Mouse (Mus musculus): ENCODE results near the gene Luzp1. TPM values are rescaled to one million over a fixed set of nuclear protein-coding genes. Genes with fewer than 3 reads are reported as not detected.
A peak's percentile ranks its signal among the peaks of the same experiment; 100 is the strongest.

Luzp1 gene
- total RNA-seq, 2 experiments from 2014 or later, result 10.8 to 16.0 TPM

DNA sequence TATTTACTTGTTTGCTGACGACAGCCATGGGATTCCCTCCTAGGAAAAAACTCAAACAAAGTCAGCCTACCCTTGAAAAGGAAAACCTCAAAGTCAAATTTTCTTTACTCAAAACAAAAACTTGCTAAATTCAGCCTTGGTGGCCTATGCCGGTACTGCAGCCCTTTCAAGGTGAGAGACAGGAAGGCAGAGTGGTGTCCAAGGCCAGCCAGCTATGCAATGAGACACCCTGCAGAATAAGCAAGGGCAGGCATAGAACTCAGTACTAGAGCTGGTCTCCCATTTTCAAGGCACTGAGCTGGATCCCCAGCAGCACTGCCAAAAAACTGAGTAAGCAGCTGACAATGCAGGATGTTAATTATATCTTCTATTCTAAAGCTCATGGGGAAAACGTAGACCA is 99.1 kb downstream of the Luzp1 start:
- intact Hi-C loops (cut with DNase I), result no loop called here
- no peak for DNase-seq
- TF ChIP-seq CTCF (IDR thresholded peaks at IDR 0.05), result peak; percentile 34
- H3K27ac ChIP-seq, result no peak overlapping the region
- no peak overlapping the region for H3K4me3 ChIP-seq

DNA sequence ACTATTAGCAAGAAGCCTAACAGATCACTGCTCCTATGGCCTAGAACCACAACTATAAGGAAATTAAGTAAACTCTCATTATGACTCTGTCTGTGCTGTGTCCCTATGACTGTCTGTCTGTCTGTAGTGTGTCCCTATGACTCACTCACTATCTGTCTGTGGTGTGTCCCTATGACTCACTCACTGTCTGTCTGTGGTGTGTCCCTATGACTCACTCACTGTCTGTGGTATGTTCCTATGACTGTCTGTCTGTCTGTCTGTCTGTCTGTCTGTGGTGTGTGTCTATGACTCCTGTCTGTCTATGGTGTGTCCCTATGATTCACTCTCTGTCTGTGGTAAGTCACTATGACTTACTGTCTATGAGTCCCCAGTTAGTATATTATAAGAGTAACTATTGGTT is 100.4 kb downstream of the Luzp1 start:
- Histone ChIP-seq H3K27ac (no peak overlapping the region), H3K4me3 (no peak overlapping the region)
- no peak for TF ChIP-seq CTCF (IDR thresholded peaks at IDR 0.05)
- intact Hi-C loops (cut with DNase I), result no loop called here
- no peak for DNase-seq

- no peak for DNase-seq
- no peak for TF ChIP-seq CTCF (IDR thresholded peaks at IDR 0.05)
- Histone ChIP-seq H3K4me3 (no peak overlapping the region), H3K27ac (no peak overlapping the region)
- intact Hi-C loops (cut with DNase I), result no loop called here
These were observed 112.3 kb downstream of the Luzp1 start for GRCm38 (mm10) chr4:136581885-136582284.

- intact Hi-C loops (cut with DNase I), result no loop called here
- no peak for TF ChIP-seq CTCF (IDR thresholded peaks at IDR 0.05)
- Histone ChIP-seq H3K4me3 (no peak overlapping the region), H3K27ac (no peak overlapping the region)
- no peak for DNase-seq
These were observed 117.8 kb downstream of the Luzp1 start for GRCm38 (mm10) chr4:136587221-136587827.

GRCm38 (mm10) chr4:136588003-136588402 is 118.4 kb downstream of the Luzp1 start:
- no peak for TF ChIP-seq CTCF (IDR thresholded peaks at IDR 0.05)
- intact Hi-C loops (cut with DNase I), result no loop called here
- no peak overlapping the region for H3K27ac ChIP-seq
- no peak for DNase-seq
- no peak overlapping the region for H3K4me3 ChIP-seq

DNA sequence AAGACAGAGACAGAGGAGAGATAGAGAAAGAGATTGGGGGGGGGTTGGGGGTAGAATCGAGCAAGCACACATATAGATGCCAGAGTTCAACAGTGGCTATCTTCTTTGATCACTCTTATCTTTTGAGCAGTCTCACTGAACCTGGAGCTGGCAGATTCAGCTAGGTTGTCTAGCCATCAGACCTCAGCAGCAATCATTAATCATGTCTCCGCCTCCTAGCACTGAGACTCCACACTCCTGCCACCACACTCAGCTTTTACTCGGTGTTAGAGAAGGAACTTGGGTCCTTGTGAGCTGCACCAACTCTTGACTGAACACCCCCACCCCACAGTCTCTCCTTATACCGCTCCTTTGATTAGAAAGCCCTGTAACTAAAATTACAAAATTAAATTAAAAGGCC is 122.5 kb downstream of the Luzp1 start:
- DNase-seq, result no peak
- intact Hi-C loops (cut with DNase I), result no loop called here
- no peak overlapping the region for H3K27ac ChIP-seq
- H3K4me3 ChIP-seq, result no peak overlapping the region
- TF ChIP-seq CTCF (IDR thresholded peaks at IDR 0.05), result no peak

GRCm38 (mm10) chr4:136594006-136594405 is 124.4 kb downstream of the Luzp1 start:
- TF ChIP-seq CTCF (IDR thresholded peaks at IDR 0.05), result no peak
- Histone ChIP-seq H3K4me3 (no peak overlapping the region), H3K27ac (no peak overlapping the region)
- DNase-seq, result no peak
- intact Hi-C loops (cut with DNase I), result no loop called here

- intact Hi-C loops (cut with DNase I), result no loop called here
- H3K27ac ChIP-seq, result no peak overlapping the region
- no peak overlapping the region for H3K4me3 ChIP-seq
- no peak for DNase-seq
- no peak for TF ChIP-seq CTCF (IDR thresholded peaks at IDR 0.05)
These were observed 125.7 kb downstream of the Luzp1 start for GRCm38 (mm10) chr4:136595221-136595620.

- DNase-seq, result no peak
- H3K4me3 ChIP-seq, result no peak overlapping the region
- TF ChIP-seq CTCF (IDR thresholded peaks at IDR 0.05), result no peak
- H3K27ac ChIP-seq, result no peak overlapping the region
- intact Hi-C loops (cut with DNase I), result no loop called here
These were observed 128.8 kb downstream of the Luzp1 start for GRCm38 (mm10) chr4:136598268-136598876.

GRCm38 (mm10) chr4:136599869-136600268 is 130.3 kb downstream of the Luzp1 start:
- no peak; the same call in 1 of the 2 replicates for TF ChIP-seq CTCF (IDR thresholded peaks at IDR 0.05)
- Histone ChIP-seq H3K4me3 (no peak overlapping the region), H3K27ac (no peak overlapping the region)
- no peak for DNase-seq
- intact Hi-C loops (cut with DNase I), result loop anchor here (5.0 kb wide), 1 partner anchor 143 kb away; no protein-coding TSS in a partner anchor

DNA sequence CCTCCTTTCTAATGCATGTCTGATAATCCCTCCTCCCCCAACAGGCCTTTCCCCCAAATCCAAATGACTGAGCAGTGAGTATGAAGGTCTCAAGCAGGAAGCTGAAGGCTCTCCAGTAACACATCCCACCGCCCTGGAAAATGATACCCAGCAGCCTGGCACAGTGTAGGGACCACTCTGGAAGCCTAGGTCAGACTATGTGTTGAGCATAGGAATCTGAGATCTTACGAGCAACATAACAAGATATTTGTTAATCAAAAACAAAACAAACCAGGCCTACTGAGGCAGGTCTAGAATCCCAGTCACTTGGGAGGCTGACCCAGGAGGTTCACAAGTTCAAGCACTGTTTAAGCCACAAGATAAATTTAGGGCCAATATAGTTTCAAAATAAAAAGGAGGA is 131.0 kb downstream of the Luzp1 start:
- intact Hi-C loops (cut with DNase I), result loop anchor here (5.0 kb wide), 1 partner anchor 143 kb away; no protein-coding TSS in a partner anchor
- H3K4me3 ChIP-seq, result peak overlapping the region; percentile 99; the same call in 1 of the 2 replicates

DNA sequence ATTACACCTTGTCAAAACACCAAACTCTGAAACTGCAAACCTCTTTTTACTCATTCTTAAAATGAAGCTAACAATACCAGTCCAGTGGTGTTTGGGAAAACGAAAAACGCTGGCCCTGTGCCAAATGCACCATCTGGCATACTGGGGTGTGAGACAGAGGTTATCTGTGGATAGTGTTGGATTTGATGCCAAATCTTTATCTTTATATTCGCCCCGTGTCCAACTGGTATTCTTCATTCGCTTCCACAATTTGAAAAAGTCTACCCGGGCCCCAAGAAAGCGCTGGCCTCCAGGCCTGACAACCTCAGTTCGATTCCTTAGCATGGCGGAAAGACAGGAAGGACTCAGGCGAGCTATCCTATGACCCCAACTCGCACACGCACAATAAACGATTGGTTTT is 131.9 kb downstream of the Luzp1 start:
- Histone ChIP-seq H3K4me3 (peak overlapping the region; percentile 99), H3K27ac (peak overlapping the region; percentile 89)
- DNase-seq, result peak; percentile 64
- TF ChIP-seq CTCF (IDR thresholded peaks at IDR 0.05), result no peak
- intact Hi-C loops (cut with DNase I), result loop anchor here (5.0 kb wide), 1 partner anchor 144 kb away; no protein-coding TSS in a partner anchor

More for the DNA sequence above, 131.0 kb downstream of the Luzp1 start:
- TF ChIP-seq CTCF (IDR thresholded peaks at IDR 0.05), result no peak
- no peak overlapping the region for H3K27ac ChIP-seq
- no peak for DNase-seq

- peak; percentile 56 for DNase-seq
- Histone ChIP-seq H3K4me3 (peak overlapping the region; percentile 99), H3K27ac (peak overlapping the region; percentile 89)
- TF ChIP-seq CTCF (IDR thresholded peaks at IDR 0.05), result no peak
- intact Hi-C loops (cut with DNase I), result loop anchor here (5.0 kb wide), 1 partner anchor 145 kb away; no protein-coding TSS in a partner anchor
These were observed 132.5 kb downstream of the Luzp1 start for GRCm38 (mm10) chr4:136602018-136602554.
